Mouse (Mus musculus): ENCODE results near the gene Ank. TPM values are rescaled to one million over a fixed set of nuclear protein-coding genes. Genes with fewer than 3 reads are reported as not detected.

Gene Ank
- total RNA-seq, 2 experiments from 2014 or later: 92.7 to 101 TPM

DNA sequence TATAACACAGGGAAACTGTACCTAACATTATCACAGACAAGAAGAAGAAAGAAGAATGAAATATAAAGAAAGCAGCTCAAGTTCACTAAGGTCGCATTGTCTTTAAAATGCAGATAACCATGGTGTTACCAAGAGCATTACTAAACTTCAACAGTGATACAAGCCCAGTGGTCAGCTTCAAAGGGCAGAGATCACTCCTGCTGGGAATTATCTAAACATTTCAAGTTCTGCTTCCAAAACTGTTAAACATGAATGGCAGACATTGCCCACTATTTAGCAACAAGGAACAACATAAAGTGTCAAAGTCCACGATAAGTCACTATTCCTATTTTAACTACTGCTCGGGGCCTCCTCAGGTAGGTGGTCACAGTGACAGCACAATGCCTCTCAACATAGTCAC lies 138.1 kb downstream of the Ank start:
- DNase-seq: no peak

GRCm38 (mm10) chr15:27605252-27605651 lies 138.8 kb downstream of the Ank start:
- DNase-seq: no peak

DNA sequence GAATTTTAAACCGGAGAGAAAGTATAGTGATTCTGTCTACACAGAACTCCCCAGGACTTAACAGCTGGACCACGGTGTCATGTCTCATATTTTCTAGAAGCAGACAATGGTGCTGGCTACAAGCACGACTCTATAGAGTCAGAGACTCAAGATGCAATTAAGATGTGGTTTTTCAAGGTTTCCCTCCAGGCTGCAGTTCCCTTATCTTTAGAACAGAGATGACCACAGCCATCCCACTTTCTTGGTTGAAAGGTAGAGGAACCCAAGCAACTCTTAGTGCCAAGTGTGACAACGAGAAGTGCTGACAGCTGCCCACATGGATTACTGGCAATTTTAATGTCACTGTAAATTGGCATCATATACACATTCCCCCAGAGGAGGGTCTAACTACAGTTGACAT lies 143.1 kb downstream of the Ank start:
- DNase-seq: no peak

- DNase-seq: no peak
Measured at GRCm38 (mm10) chr15:27612533-27613221, 146.2 kb downstream of the Ank start.

- no peak for DNase-seq
Measured at GRCm38 (mm10) chr15:27613255-27613654, 146.8 kb downstream of the Ank start.

DNA sequence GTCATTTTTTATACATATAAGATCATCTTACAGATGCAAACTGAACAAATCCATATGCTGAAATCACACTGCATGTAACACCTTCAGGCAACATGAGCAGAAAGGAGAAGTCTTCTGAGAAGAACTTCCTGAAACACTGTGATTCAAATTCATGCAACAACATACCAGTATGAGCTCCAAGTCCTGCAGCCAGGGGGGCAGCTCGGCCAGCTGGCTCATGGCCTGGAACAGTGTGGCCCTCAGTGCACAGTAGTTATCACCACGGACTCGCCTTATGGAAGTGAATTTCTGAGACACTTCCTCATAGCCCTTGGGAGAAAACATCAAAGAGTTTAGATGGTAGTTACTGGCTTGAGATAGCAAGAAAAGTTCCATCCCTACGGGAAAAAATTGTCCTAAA lies 149.7 kb downstream of the Ank start:
- DNase-seq: peak; percentile 87

- DNase-seq: no peak
Measured at GRCm38 (mm10) chr15:27617227-27617626, 150.8 kb downstream of the Ank start.

DNA sequence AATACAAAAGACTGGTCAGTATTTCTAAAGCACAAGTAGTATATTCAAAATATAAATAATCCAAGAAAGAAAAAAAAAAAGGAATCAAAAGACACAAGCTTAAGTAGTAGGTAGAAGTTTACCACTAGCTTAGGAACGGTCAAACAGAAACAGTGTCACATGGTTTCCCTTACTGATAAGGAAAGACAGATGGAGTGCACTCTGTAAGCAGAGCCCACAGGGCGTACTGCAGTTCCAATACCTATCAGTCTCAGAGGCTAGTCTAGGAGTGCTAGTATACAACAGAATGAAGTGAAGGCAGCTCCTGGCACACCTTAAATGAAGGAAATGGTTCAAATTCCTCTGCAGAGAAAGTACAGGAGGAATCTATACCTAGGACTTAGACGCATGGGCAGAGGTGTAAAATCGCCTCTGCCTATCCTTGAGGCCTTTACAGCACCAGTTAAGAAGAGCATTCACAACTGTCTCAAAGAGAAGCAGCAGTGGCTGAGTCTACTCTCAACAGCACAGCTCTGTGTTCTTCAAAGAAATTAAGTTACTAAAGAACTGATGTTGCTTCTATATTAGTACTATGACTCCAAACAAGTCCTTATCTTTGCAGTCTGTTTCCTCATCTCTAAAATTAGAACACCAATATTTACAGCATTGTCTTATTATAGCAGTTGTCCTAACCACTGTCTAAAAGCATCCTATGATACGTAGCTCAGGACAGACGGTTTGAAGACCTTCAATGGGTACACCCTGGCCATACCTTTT lies 152.5 kb downstream of the Ank start:
- DNase-seq: no peak

- DNase-seq: no peak
Measured at GRCm38 (mm10) chr15:27619683-27620082, 153.2 kb downstream of the Ank start.

GRCm38 (mm10) chr15:27620475-27621185 lies 154.2 kb downstream of the Ank start:
- no peak for DNase-seq

DNA sequence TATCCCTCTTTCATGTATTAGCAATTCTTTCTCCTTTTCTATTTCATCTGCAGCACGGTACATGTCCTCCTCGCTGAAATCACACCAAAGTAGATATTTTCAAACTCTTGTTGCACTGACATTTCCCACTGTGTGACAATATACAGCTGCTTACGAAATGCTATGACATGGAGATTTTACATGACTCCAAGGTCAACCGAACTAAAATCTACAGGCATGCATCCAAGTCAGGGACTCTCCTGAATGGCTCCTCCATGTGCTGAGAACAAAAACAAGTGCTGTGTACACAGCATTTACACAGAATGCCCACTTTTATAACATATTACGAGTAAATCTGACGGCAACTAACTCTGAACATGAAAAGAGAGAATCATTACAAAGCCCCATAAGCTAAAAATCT lies 156.8 kb downstream of the Ank start:
- no peak for DNase-seq

- no peak for DNase-seq
Measured at GRCm38 (mm10) chr15:27625014-27625889, 158.8 kb downstream of the Ank start.

GRCm38 (mm10) chr15:27625890-27626255 lies 159.4 kb downstream of the Ank start:
- no peak for DNase-seq

GRCm38 (mm10) chr15:27626314-27626713 lies 159.8 kb downstream of the Ank start:
- DNase-seq: no peak

GRCm38 (mm10) chr15:27627794-27628193 lies 161.3 kb downstream of the Ank start:
- DNase-seq: no peak

- no peak for DNase-seq
Measured at GRCm38 (mm10) chr15:27629046-27629445, 162.6 kb downstream of the Ank start.

DNA sequence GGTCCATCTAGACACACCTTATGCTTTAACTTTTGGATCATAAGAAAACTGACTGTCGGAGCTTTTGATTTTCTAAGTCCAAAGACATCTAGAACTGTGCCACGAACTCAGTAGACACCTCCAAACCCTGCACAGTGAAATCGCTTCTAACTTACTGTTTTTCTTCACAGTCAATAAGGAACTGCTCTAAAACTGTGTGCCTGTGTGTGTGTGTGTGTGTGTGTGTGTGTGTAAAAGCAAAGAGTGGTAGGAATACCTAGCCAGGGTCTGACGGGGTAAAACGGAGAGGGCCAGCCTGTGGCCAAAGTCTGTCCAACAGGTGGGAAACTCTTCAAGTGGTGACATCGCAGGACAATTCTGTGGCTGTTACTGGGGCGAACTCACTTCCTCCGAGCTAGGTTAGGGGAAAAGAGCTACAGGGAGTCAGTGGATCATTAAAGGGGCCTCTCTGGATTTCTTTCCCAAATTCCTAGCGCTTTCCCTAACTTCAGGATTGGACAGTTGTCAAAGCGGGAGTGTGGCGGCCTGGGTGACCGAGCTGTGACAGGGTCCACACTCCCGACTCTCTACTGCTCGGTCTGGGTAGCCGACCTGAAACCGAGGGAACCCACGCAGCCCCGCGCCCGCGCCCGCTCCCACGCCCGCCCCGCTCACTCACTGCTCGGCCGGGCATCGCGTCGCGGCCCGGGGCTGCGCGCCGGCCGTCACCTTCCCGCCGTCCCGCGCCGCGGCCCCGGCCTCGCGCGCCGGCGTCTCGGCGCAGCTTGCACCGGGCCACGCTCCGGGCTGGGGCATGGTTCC lies 163.5 kb downstream of the Ank start:
- peak; percentile 13 for DNase-seq

- DNase-seq: peak; percentile 96
Measured at GRCm38 (mm10) chr15:27630601-27631383, 164.3 kb downstream of the Ank start, which contains the start of gene Otulin. Otulin (minus strand) TSS chr15:27630693.

- no peak for DNase-seq
Measured at GRCm38 (mm10) chr15:27633941-27634900, 167.7 kb downstream of the Ank start.

Measured in gastrocnemius, postnatal 25 days (tissue).